Mouse (Mus musculus) thymus, postnatal 25 days (tissue): ENCODE results near the gene Tmem117.

Experiments used
- DNase-seq: peaks from one replicate; pipeline ENCODE4 v3.0.0; 2022

The Tmem117 gene

GRCm38 (mm10) chr15:94776119-94777069 is 147.4 kb downstream of the Tmem117 start:
- no peak for DNase-seq

- no peak for DNase-seq
These were observed 152.5 kb downstream of the Tmem117 start for GRCm38 (mm10) chr15:94781556-94781955.

GRCm38 (mm10) chr15:94793455-94793854 is 164.4 kb downstream of the Tmem117 start:
- no peak for DNase-seq

GRCm38 (mm10) chr15:94795484-94795883 is 166.5 kb downstream of the Tmem117 start:
- no peak for DNase-seq

- no peak for DNase-seq
These were observed 169.2 kb downstream of the Tmem117 start for GRCm38 (mm10) chr15:94798236-94798635.

GRCm38 (mm10) chr15:94801462-94801861 is 172.4 kb downstream of the Tmem117 start:
- DNase-seq = no peak

GRCm38 (mm10) chr15:94802820-94803219 is 173.8 kb downstream of the Tmem117 start:
- no peak for DNase-seq

- DNase-seq = no peak
These were observed 174.8 kb downstream of the Tmem117 start for GRCm38 (mm10) chr15:94803624-94804342.

- no peak for DNase-seq
These were observed 177.0 kb downstream of the Tmem117 start for GRCm38 (mm10) chr15:94806005-94806404.

- DNase-seq = no peak
These were observed 182.5 kb downstream of the Tmem117 start for GRCm38 (mm10) chr15:94811550-94811949.

GRCm38 (mm10) chr15:94814213-94815100 is 185.4 kb downstream of the Tmem117 start:
- DNase-seq = no peak

- no peak for DNase-seq
These were observed 206.6 kb downstream of the Tmem117 start for GRCm38 (mm10) chr15:94835634-94836033.

GRCm38 (mm10) chr15:94838646-94839045 is 209.6 kb downstream of the Tmem117 start:
- no peak for DNase-seq

- no peak for DNase-seq
These were observed 218.5 kb downstream of the Tmem117 start for GRCm38 (mm10) chr15:94847501-94847900.

- no peak for DNase-seq
These were observed 230.6 kb downstream of the Tmem117 start for GRCm38 (mm10) chr15:94859641-94860040.

- DNase-seq = no peak
These were observed 232.1 kb downstream of the Tmem117 start for GRCm38 (mm10) chr15:94861173-94861572.

- no peak for DNase-seq
These were observed 235.1 kb downstream of the Tmem117 start for GRCm38 (mm10) chr15:94864134-94864533.

GRCm38 (mm10) chr15:94868372-94868771 is 239.3 kb downstream of the Tmem117 start:
- no peak for DNase-seq

- DNase-seq = no peak
These were observed 256.0 kb downstream of the Tmem117 start for GRCm38 (mm10) chr15:94885026-94885425.

- no peak for DNase-seq
These were observed 264.2 kb downstream of the Tmem117 start for GRCm38 (mm10) chr15:94893201-94893600.

- DNase-seq = no peak
These were observed 265.1 kb downstream of the Tmem117 start for GRCm38 (mm10) chr15:94894086-94894485.

GRCm38 (mm10) chr15:94895681-94896080 is 266.6 kb downstream of the Tmem117 start:
- DNase-seq = no peak

GRCm38 (mm10) chr15:94903188-94903587 is 274.2 kb downstream of the Tmem117 start:
- no peak for DNase-seq
